8 mouse cellular contexts compared by ENCODE assay signal in genomic region chrX:108833381-108834020, GRCm38 (mm10). TPM values are rescaled to one million over a fixed set of nuclear protein-coding genes. Genes with fewer than 3 reads are reported as not detected.
A peak's percentile ranks its signal among the peaks of the same experiment; 100 is the strongest.
DNase-seq lines count a peak whose midpoint lies in the region; ATAC-seq and TF ChIP-seq lines count a peak whose summit lies in the region.

No protein-coding gene starts in this region.

- TF ChIP-seq CTCF in hindbrain, postnatal 0 days (IDR thresholded peaks at IDR 0.05; ENCODE audit: low read depth) = no peak

- H3K9me3 ChIP-seq in hindbrain, postnatal 0 days (ENCODE audit: low read length) = no peaks in the 10 kb centered on the region
- no peaks in the 10 kb centered on the region for H3K9me3 ChIP-seq in midbrain, embryonic 11.5 days (ENCODE audit: control insufficient read depth, low read length)

- peak overlapping the region; percentile 56 for H3K4me2 ChIP-seq in hindbrain, postnatal 0 days (ENCODE audit: low read depth, low read length)
- H3K4me2 ChIP-seq in midbrain, embryonic 11.5 days = peak overlapping the region; percentile 48

- H3K27ac ChIP-seq in hindbrain, postnatal 0 days = peak overlapping the region; percentile 74
- H3K27ac ChIP-seq in midbrain, embryonic 11.5 days (ENCODE audit: low read depth, low read length) = peak overlapping the region; percentile 51; the same call in 1 of the 2 replicates

- no peaks in the 10 kb centered on the region for H3K36me3 ChIP-seq in hindbrain, postnatal 0 days (ENCODE audit: insufficient read depth, low read length)
- H3K36me3 ChIP-seq in midbrain, embryonic 11.5 days (ENCODE audit: control insufficient read depth, insufficient read depth, low read length) = no peaks in the 10 kb centered on the region

- ATAC-seq in CD4-positive, CD25-positive, alpha-beta regulatory T cell, adult 4 months = no peak
- ATAC-seq in hindbrain, postnatal 0 days = peak; percentile 36
- peak; percentile 60 for ATAC-seq in midbrain, embryonic 11.5 days (ENCODE audit: low FRiP score)

- H3K4me1 ChIP-seq in hindbrain, postnatal 0 days (ENCODE audit: insufficient read depth, low read length) = no peaks in the 10 kb centered on the region
- no peaks in the 10 kb centered on the region for H3K4me1 ChIP-seq in midbrain, embryonic 11.5 days (ENCODE audit: control insufficient read depth, insufficient read depth, low read length)

- intact Hi-C loops in left cerebral cortex, postnatal 14 days (cut with DNase I) = loop anchor here (5.0 kb wide), 1 partner anchor 179 kb away; the partner anchor contains the start of gene Hmgn5

- peak; percentile 29 for DNase-seq in CD4-positive, CD25-positive, alpha-beta regulatory T cell, adult 2 months (ENCODE audit: low read depth, low spot score)
- DNase-seq in cerebellum, postnatal 25 days = peak; percentile 33 to 40
- DNase-seq in frontal cortex, postnatal 25 days (ENCODE audit: low spot score in 2 of 2) = peak; percentile 5 to 15
- DNase-seq in hindbrain, postnatal 0 days (ENCODE audit: low spot score) = peak; percentile 13
- peak; percentile 3 to 6 for DNase-seq in left cerebral cortex, postnatal 14 days (ENCODE audit: low spot score in 2 of 2)
- peak; percentile 92 for DNase-seq in midbrain, embryonic 11.5 days (ENCODE audit: low spot score, missing footprints)
- DNase-seq in spleen, adult 18-20 months = peak; percentile 8 to 22

- WGBS in hindbrain, postnatal 0 days = 30% methylated on average over 21 of the region's 21 CpGs
- 17% methylated on average over 19 of the region's 21 CpGs for WGBS in midbrain, embryonic 11.5 days

- H3K27me3 ChIP-seq in hindbrain, postnatal 0 days (ENCODE audit: insufficient read depth, low read length) = no peaks in the 10 kb centered on the region
- no peaks in the 10 kb centered on the region for H3K27me3 ChIP-seq in midbrain, embryonic 11.5 days (ENCODE audit: control insufficient read depth, insufficient read depth, low read length)

- H3K9ac ChIP-seq in hindbrain, postnatal 0 days (replicated peaks; ENCODE audit: low read length) = peak overlapping the region; percentile 54
- H3K9ac ChIP-seq in midbrain, embryonic 11.5 days (ENCODE audit: low read length) = peak overlapping the region; percentile 64

- peak overlapping the region; percentile 55 for H3K4me3 ChIP-seq in hindbrain, postnatal 0 days (ENCODE audit: low read length)
- peak overlapping the region; percentile 49 for H3K4me3 ChIP-seq in midbrain, embryonic 11.5 days (ENCODE audit: low read depth, low read length)

RNA-seq across cellular contexts. Expression of gene Brwd3, which starts 0.7 kb away (rescaled TPM):
- polyA plus RNA-seq in CD4-positive, CD25-positive, alpha-beta regulatory T cell, adult 4 months (2017; shearing (Covaris generic)) = 1 to 10 TPM; 4.7 to 5.2 TPM
- 5.0 and 5.3 TPM in 2 replicates for total RNA-seq in hindbrain, postnatal 0 days (2014; rRNA removed)
- 2.9 and 3.4 TPM in 2 replicates for polyA plus RNA-seq in hindbrain, postnatal 0 days (2015; fragmentation: Nextera tagmentation; extraction: Ambion mirVana)
- 10 to 100 TPM; 18.3 to 19.0 TPM for total RNA-seq in left cerebral cortex, postnatal 14 days (2021)
- 4.8 and 4.9 TPM in 2 replicates for polyA plus RNA-seq in midbrain, embryonic 11.5 days (2014; fragmentation: Nextera tagmentation; extraction: Ambion mirVana)

Comparison
In these comparisons a context has a peak if more than half of its experiments do, and no peak if none do; other contexts are left out.
1. DNase-seq: peak in every context shown above with its lines; median percentile 92 in midbrain, embryonic 11.5 days; 36 in cerebellum, postnatal 25 days; 29 in CD4-positive, CD25-positive, alpha-beta regulatory T cell, adult 2 months; 15 in spleen, adult 18-20 months; 13 in hindbrain, postnatal 0 days; 10 in frontal cortex, postnatal 25 days; 4 in left cerebral cortex, postnatal 14 days.